Mouse (Mus musculus): ENCODE measurements around the gene St6gal2. TPM values are rescaled to one million over a fixed set of nuclear protein-coding genes. Genes with fewer than 3 reads are reported as not detected.
A peak's percentile ranks its signal among the peaks of the same experiment; 100 is the strongest.

Gene St6gal2
- total and polyA plus RNA-seq, 2 experiments from 2014 or later = 0.01 TPM; not detected in 1

- Histone ChIP-seq H3K4me2 (ENCODE audit: low read depth, low read length) (no peak overlapping the region), H3K27me3 (ENCODE audit: control insufficient read depth, insufficient read depth, low read length) (no peaks in the 10 kb centered on the region), H3K36me3 (replicated peaks; ENCODE audit: control insufficient read depth, insufficient read depth, low read length) (no peaks in the 10 kb centered on the region), H3K4me1 (ENCODE audit: control insufficient read depth, insufficient read depth) (no peaks in the 10 kb centered on the region), H3K9ac (replicated peaks; ENCODE audit: low read depth, low read length) (no peak overlapping the region), H3K4me3 (ENCODE audit: low read depth, low read length) (no peak overlapping the region), H3K9me3 (replicated peaks; ENCODE audit: control insufficient read depth, low read length) (no peaks in the 10 kb centered on the region), H3K27ac (ENCODE audit: low read depth) (no peak overlapping the region)
- ATAC-seq (ENCODE audit: insufficient read depth, low read depth) (no peak), DNase-seq (ENCODE audit: low spot score) (no peak)
- TF ChIP-seq CTCF (IDR thresholded peaks at IDR 0.05; ENCODE audit: low read depth) (peak; percentile 12; the same call in 1 of the 2 replicates), EP300 (IDR thresholded peaks at IDR 0.05; ENCODE audit: low read depth) (no peak)
Measured at GRCm38 (mm10) chr17:55477361-55477760, 32.2 kb downstream of the St6gal2 start.

DNA sequence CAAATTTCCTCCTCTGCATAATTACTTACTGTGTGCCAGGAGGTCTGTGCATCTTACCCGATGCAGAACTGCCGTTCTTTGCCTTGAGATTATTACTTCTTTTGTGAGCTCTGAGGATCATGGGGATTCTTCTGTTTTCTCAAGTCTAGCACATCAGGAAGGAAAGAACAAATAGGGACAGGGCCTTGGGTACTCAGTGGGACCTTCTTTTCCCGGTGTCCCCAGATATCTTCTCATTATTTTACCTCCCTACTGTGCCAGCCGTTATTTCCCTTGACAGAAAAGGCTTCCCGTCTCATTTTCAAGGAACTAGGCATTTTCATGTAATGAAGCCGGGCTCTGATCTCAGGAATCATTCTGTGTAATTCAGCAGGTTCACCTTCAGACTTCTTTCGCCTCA lies 34.2 kb downstream of the St6gal2 start:
- TF ChIP-seq EP300 (IDR thresholded peaks at IDR 0.05; ENCODE audit: low read depth) = no peak
- no peak for TF ChIP-seq CTCF (IDR thresholded peaks at IDR 0.05; ENCODE audit: low read depth)
- no peaks in the 10 kb centered on the region for H3K4me1 ChIP-seq (ENCODE audit: control insufficient read depth, insufficient read depth)
- ATAC-seq (ENCODE audit: insufficient read depth, low read depth) (no peak), DNase-seq (ENCODE audit: low spot score) (no peak)
- H3K27ac ChIP-seq (ENCODE audit: low read depth) = no peak overlapping the region
- no peak overlapping the region for H3K9ac ChIP-seq (replicated peaks; ENCODE audit: low read depth, low read length)
- H3K36me3 ChIP-seq (replicated peaks; ENCODE audit: control insufficient read depth, insufficient read depth, low read length) = no peaks in the 10 kb centered on the region
- no peak overlapping the region for H3K4me3 ChIP-seq (ENCODE audit: low read depth, low read length)
- H3K9me3 ChIP-seq (replicated peaks; ENCODE audit: control insufficient read depth, low read length) = no peaks in the 10 kb centered on the region
- 69% methylated on average over 7 of the region's 7 CpGs for WGBS
- no peak overlapping the region for H3K4me2 ChIP-seq (ENCODE audit: low read depth, low read length)
- H3K27me3 ChIP-seq (ENCODE audit: control insufficient read depth, insufficient read depth, low read length) = no peaks in the 10 kb centered on the region

GRCm38 (mm10) chr17:55484108-55484870 lies 39.1 kb downstream of the St6gal2 start:
- Histone ChIP-seq H3K4me1 (ENCODE audit: control insufficient read depth, insufficient read depth) (no peaks in the 10 kb centered on the region), H3K4me2 (ENCODE audit: low read depth, low read length) (no peak overlapping the region), H3K4me3 (ENCODE audit: low read depth, low read length) (no peak overlapping the region), H3K27ac (ENCODE audit: low read depth) (no peak overlapping the region), H3K36me3 (replicated peaks; ENCODE audit: control insufficient read depth, insufficient read depth, low read length) (no peaks in the 10 kb centered on the region), H3K9me3 (replicated peaks; ENCODE audit: control insufficient read depth, low read length) (no peaks in the 10 kb centered on the region), H3K27me3 (ENCODE audit: control insufficient read depth, insufficient read depth, low read length) (no peaks in the 10 kb centered on the region), H3K9ac (replicated peaks; ENCODE audit: low read depth, low read length) (no peak overlapping the region)
- no peak for TF ChIP-seq EP300 (IDR thresholded peaks at IDR 0.05; ENCODE audit: low read depth)
- TF ChIP-seq CTCF (IDR thresholded peaks at IDR 0.05; ENCODE audit: low read depth) = no peak
- ATAC-seq (ENCODE audit: insufficient read depth, low read depth) (no peak), DNase-seq (ENCODE audit: low spot score) (no peak)
- 69% methylated on average over 7 of the region's 7 CpGs for WGBS

DNA sequence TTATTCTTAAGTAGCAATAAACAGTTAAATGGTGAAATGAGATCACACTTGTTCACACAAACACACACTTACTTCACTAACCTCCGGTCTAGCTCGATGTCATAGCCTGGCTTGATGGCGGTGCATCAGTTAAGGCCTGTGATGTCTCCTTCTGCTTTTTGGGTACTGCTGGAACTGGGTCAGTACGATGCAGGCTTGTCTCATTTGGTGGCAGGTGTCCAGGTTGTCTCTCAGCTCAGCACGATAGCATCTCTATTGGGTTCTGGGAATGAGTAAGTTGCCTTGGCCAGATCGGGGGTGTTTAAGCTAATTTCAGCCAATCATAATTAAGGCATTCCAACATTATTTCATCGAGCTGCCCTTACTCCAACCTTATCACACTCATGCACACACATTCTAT lies 86.7 kb downstream of the St6gal2 start:
- DNase-seq (ENCODE audit: low spot score) = no peak
- ATAC-seq (ENCODE audit: insufficient read depth, low read depth) = no peak
- WGBS = 84% methylated on average over 7 of the region's 7 CpGs

GRCm38 (mm10) chr17:55548476-55548875 lies 103.3 kb downstream of the St6gal2 start:
- H3K9me3 ChIP-seq (replicated peaks; ENCODE audit: control insufficient read depth, low read length) = no peaks in the 10 kb centered on the region
- TF ChIP-seq EP300 (IDR thresholded peaks at IDR 0.05; ENCODE audit: low read depth) (no peak), CTCF (IDR thresholded peaks at IDR 0.05; ENCODE audit: low read depth) (no peak)
- H3K27me3 ChIP-seq (ENCODE audit: control insufficient read depth, insufficient read depth, low read length) = no peaks in the 10 kb centered on the region
- H3K4me1 ChIP-seq (ENCODE audit: control insufficient read depth, insufficient read depth) = no peaks in the 10 kb centered on the region
- H3K36me3 ChIP-seq (replicated peaks; ENCODE audit: control insufficient read depth, insufficient read depth, low read length) = no peaks in the 10 kb centered on the region
- 47% methylated on average over 1 of the region's 1 CpGs for WGBS
- ATAC-seq (ENCODE audit: insufficient read depth, low read depth) (no peak), DNase-seq (ENCODE audit: low spot score) (no peak)
- no peak overlapping the region for H3K27ac ChIP-seq (ENCODE audit: low read depth)
- no peak overlapping the region for H3K4me3 ChIP-seq (ENCODE audit: low read depth, low read length)
- H3K4me2 ChIP-seq (ENCODE audit: low read depth, low read length) = no peak overlapping the region
- no peak overlapping the region for H3K9ac ChIP-seq (replicated peaks; ENCODE audit: low read depth, low read length)

More for the DNA sequence above, 86.7 kb downstream of the St6gal2 start:
- H3K4me3 ChIP-seq (ENCODE audit: low read depth, low read length) = no peak overlapping the region
- TF ChIP-seq EP300 (IDR thresholded peaks at IDR 0.05; ENCODE audit: low read depth) = no peak
- no peak for TF ChIP-seq CTCF (IDR thresholded peaks at IDR 0.05; ENCODE audit: low read depth)
- no peaks in the 10 kb centered on the region for H3K4me1 ChIP-seq (ENCODE audit: control insufficient read depth, insufficient read depth)
- no peaks in the 10 kb centered on the region for H3K9me3 ChIP-seq (replicated peaks; ENCODE audit: control insufficient read depth, low read length)
- H3K36me3 ChIP-seq (replicated peaks; ENCODE audit: control insufficient read depth, insufficient read depth, low read length) = no peaks in the 10 kb centered on the region
- H3K9ac ChIP-seq (replicated peaks; ENCODE audit: low read depth, low read length) = no peak overlapping the region
- no peak overlapping the region for H3K27ac ChIP-seq (ENCODE audit: low read depth)
- H3K4me2 ChIP-seq (ENCODE audit: low read depth, low read length) = no peak overlapping the region
- no peaks in the 10 kb centered on the region for H3K27me3 ChIP-seq (ENCODE audit: control insufficient read depth, insufficient read depth, low read length)

- TF ChIP-seq CTCF (IDR thresholded peaks at IDR 0.05; ENCODE audit: low read depth) (no peak), EP300 (IDR thresholded peaks at IDR 0.05; ENCODE audit: low read depth) (no peak)
- WGBS = 51% methylated on average over 2 of the region's 2 CpGs
- H3K4me2 ChIP-seq (ENCODE audit: low read depth, low read length) = no peak overlapping the region
Measured at GRCm38 (mm10) chr17:55561774-55562173, 116.6 kb downstream of the St6gal2 start.

More at GRCm38 (mm10) chr17:55561774-55562173, 116.6 kb downstream of the St6gal2 start:
- DNase-seq (ENCODE audit: low spot score) = no peak
- Histone ChIP-seq H3K36me3 (replicated peaks; ENCODE audit: control insufficient read depth, insufficient read depth, low read length) (no peaks in the 10 kb centered on the region), H3K27ac (ENCODE audit: low read depth) (no peak overlapping the region), H3K4me3 (ENCODE audit: low read depth, low read length) (no peak overlapping the region), H3K9me3 (replicated peaks; ENCODE audit: control insufficient read depth, low read length) (no peaks in the 10 kb centered on the region), H3K4me1 (ENCODE audit: control insufficient read depth, insufficient read depth) (no peaks in the 10 kb centered on the region), H3K27me3 (ENCODE audit: control insufficient read depth, insufficient read depth, low read length) (no peaks in the 10 kb centered on the region), H3K9ac (replicated peaks; ENCODE audit: low read depth, low read length) (no peak overlapping the region)
- no peak for ATAC-seq (ENCODE audit: insufficient read depth, low read depth)

Other genes with a start within 250 kb of the St6gal2 start
- not detected in 2 replicates for gene Vmn2r118, start 179.8 kb downstream of the St6gal2 start, total RNA-seq (2014; rRNA removed; ENCODE audit: low replicate concordance)
- gene Vmn2r118, start 179.8 kb downstream of the St6gal2 start, polyA plus RNA-seq (2015; fragmentation: Nextera tagmentation; extraction: Ambion mirVana) = not detected in 2 replicates

Data from heart, postnatal 0 days (tissue).